Mouse (Mus musculus): ENCODE data around the gene Zbtb48. TPM values are rescaled to one million over a fixed set of nuclear protein-coding genes. Genes with fewer than 3 reads are reported as not detected.

Gene Zbtb48
- total and polyA plus RNA-seq, 3 experiments, result 4.3 to 8.8 (median 5.6) TPM

DNA sequence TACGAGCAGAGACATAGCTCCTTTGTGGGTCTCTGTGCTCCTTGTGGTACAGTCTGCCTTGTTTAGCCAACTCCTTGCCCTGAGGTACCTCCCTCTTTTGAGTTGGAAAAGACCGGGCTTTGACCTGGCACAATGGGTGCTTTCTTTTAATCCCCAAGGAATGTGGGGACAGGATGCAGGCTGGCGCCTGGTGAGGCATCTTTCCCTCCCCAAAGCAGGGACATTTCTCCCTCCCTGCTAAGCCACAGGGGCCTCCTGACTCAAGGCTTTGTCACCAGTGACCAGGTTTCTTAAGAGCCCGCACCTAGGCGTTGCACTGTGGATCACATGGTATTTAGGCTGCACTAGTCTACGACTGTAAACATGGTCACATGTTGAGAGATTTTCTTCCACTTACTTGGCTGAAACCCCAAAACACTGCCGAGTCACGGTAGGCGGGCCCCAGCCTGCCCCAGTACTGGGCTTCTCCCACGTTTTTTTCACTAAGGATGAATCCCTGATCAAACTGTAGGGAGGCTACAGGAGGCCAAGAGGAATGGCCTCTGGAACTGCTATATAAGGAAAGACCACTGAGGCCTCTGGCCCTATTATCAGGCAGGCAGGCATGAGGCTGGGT lies 17.3 kb downstream of the Zbtb48 start:
- TF ChIP-seq POLR2A (IDR thresholded peaks at IDR 0.05; ENCODE audit: insufficient read depth, low read depth, low read length) (peak; percentile 32; the same call in 1 of the 2 replicates), EP300 (IDR thresholded peaks at IDR 0.05; ENCODE audit: insufficient read depth, low read depth, low read length) (no peak; the same call in 1 of the 2 replicates)
- intact Hi-C loops (cut with DNase I), result loop anchor here (1.0 kb wide), 1 partner anchor 16 kb away; no protein-coding TSS in a partner anchor

DNA sequence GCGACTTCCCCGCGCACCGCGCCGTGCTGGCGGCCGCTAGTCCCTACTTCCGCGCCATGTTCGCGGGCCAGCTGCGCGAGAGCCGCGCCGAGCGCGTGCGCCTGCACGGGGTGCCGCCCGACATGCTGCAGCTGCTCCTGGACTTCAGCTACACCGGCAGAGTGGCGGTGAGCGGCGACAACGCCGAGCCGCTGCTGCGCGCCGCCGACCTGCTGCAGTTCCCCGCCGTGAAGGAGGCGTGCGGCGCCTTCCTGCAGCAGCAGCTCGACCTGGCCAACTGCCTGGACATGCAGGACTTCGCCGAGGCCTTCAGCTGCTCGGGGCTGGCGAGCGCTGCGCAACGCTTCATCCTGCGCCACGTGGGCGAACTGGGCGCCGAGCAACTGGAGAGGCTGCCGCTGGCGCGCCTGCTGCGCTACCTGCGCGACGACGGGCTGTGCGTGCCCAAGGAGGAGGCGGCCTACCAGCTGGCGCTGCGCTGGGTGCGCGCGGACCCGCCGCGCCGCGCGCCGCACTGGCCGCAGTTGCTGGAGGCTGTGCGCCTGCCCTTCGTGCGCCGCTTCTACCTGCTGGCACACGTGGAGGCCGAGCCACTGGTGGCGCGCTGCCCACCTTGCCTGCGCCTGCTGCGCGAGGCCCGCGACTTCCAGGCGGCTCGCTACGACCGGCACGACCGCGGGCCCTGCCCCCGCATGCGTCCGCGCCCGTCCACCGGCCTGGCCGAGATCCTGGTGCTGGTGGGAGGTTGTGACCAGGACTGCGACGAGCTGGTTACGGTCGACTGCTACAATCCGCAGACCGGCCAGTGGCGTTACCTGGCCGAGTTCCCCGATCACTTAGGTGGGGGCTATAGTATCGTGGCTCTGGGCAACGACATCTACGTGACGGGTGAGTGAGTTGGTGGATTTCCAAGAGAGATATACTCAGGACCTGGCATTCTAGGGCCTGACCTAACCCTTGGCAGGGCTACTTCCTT lies 18.1 kb downstream of the Zbtb48 start:
- intact Hi-C loops (cut with DNase I), result loop anchor here (1.0 kb wide), 1 partner anchor 17 kb away; no protein-coding TSS in a partner anchor
- Histone ChIP-seq H3K4me1 (ENCODE audit: control insufficient read depth, insufficient read depth, low read length) (peaks cover 17% of the 10 kb centered on the region), H3K36me3 (ENCODE audit: control insufficient read depth, insufficient read depth, low read length) (peaks cover 4% of the 10 kb centered on the region), H3K27ac (peak overlapping the region; percentile 98), H3K4me3 (peak overlapping the region; percentile 88), H3K79me2 (replicated peaks; ENCODE audit: control insufficient read depth, insufficient read depth, low read length) (peaks cover 3% of the 10 kb centered on the region; the same call in 1 of the 2 replicates), H3K9ac (ENCODE audit: low read depth, low read length) (peak overlapping the region; percentile 90), H3K27me3 (ENCODE audit: control insufficient read depth, insufficient read depth, low read length) (no peaks in the 10 kb centered on the region)
- DNase-seq, result no peak
- TF ChIP-seq POLR2A (IDR thresholded peaks at IDR 0.05; ENCODE audit: insufficient read depth, low read depth, low read length), result no peak
- TF ChIP-seq EP300 (IDR thresholded peaks at IDR 0.05; ENCODE audit: insufficient read depth, low read depth, low read length), result no peak
- no peak for TF ChIP-seq CTCF (IDR thresholded peaks at IDR 0.05)
- whole genome bisulfite sequencing, result under 1% methylated on average over 115 of the region's 115 CpGs

More for the DNA sequence above, 17.3 kb downstream of the Zbtb48 start:
- peak; percentile 62 to 71 for DNase-seq
- Histone ChIP-seq H3K79me2 (replicated peaks; ENCODE audit: control insufficient read depth, insufficient read depth, low read length) (peaks cover 3% of the 10 kb centered on the region; the same call in 1 of the 2 replicates), H3K4me1 (ENCODE audit: control insufficient read depth, insufficient read depth, low read length) (peaks cover 17% of the 10 kb centered on the region), H3K36me3 (ENCODE audit: control insufficient read depth, insufficient read depth, low read length) (peaks cover 4% of the 10 kb centered on the region), H3K4me3 (peak overlapping the region; percentile 88), H3K27me3 (ENCODE audit: control insufficient read depth, insufficient read depth, low read length) (no peaks in the 10 kb centered on the region), H3K27ac (peak overlapping the region; percentile 98), H3K9ac (ENCODE audit: low read depth, low read length) (peak overlapping the region; percentile 90)
- WGBS, result 2% methylated on average over 10 of the region's 10 CpGs

DNA sequence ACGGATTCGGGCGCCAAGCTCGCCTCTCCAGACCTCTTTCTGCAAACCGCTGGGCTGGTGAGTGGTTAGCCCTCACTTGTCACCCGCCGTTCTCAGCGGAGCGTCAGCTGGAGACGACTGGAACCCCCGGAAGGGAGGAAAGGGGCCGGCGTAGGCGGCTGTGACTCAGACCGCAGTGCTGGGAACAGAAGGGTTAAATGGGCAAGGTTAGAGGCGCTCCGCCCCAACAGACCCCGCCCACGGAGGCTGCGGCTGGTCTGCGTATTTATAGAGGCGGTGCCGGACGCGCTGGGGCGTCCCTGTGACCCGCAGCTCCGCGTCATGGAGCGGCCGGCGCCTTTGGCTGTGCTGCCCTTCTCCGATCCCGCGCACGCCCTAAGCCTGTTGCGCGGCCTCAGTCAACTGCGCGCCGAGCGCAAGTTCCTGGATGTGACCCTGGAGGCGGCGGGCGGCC lies 18.8 kb downstream of the Zbtb48 start, which contains the start of gene Klhl21:
TSS of gene Klhl21 (plus strand) at position 182 of the 454 bp plus-strand sequence.
- DNase-seq, result peak; percentile 97
- intact Hi-C loops (cut with DNase I), result no loop called here
- Histone ChIP-seq H3K4me3 (peak within 1 kb of the TSS; percentile 88), H3K79me2 (replicated peaks; ENCODE audit: control insufficient read depth, insufficient read depth, low read length) (peaks cover 3% of the 10 kb centered on the region; the same call in 1 of the 2 replicates), H3K4me1 (ENCODE audit: control insufficient read depth, insufficient read depth, low read length) (peaks cover 17% of the 10 kb centered on the region), H3K36me3 (ENCODE audit: control insufficient read depth, insufficient read depth, low read length) (peaks cover 4% of the 10 kb centered on the region), H3K27ac (peak within 1 kb of the TSS; percentile 98), H3K9ac (ENCODE audit: low read depth, low read length) (peak within 1 kb of the TSS; percentile 90), H3K27me3 (ENCODE audit: control insufficient read depth, insufficient read depth, low read length) (no peaks in the 10 kb centered on the region)
- TF ChIP-seq EP300 (IDR thresholded peaks at IDR 0.05; ENCODE audit: insufficient read depth, low read depth, low read length), result 0 out of 2 replicates have a peak, but pooled peaks have one; percentile 50
- TF ChIP-seq CTCF (IDR thresholded peaks at IDR 0.05), result no peak
- peak; percentile 96 for TF ChIP-seq POLR2A (IDR thresholded peaks at IDR 0.05; ENCODE audit: insufficient read depth, low read depth, low read length)
- under 1% methylated on average over 45 of the region's 45 CpGs for WGBS

DNA sequence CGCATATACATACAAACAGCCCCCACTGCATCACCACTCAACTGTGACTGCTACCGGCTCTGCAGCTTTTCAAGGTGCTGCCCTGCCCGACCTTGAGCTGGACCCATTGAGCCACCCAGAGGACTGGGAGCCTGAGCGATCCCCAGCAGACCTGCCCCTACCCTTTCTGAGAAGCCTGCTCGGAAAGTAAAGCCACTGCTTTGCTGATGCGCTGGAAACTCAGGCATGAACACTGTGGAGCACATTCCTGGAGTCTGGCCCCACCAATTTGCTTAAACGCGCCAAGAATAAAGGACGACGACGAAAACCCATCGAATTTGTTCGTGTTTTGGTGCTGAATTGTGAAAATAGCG lies 19.3 kb downstream of the Zbtb48 start:
- TF ChIP-seq POLR2A (IDR thresholded peaks at IDR 0.05; ENCODE audit: insufficient read depth, low read depth, low read length) (no peak), EP300 (IDR thresholded peaks at IDR 0.05; ENCODE audit: insufficient read depth, low read depth, low read length) (no peak)
- Histone ChIP-seq H3K79me2 (replicated peaks; ENCODE audit: control insufficient read depth, insufficient read depth, low read length) (peaks cover 3% of the 10 kb centered on the region; the same call in 1 of the 2 replicates), H3K4me3 (peak overlapping the region; percentile 88), H3K36me3 (ENCODE audit: control insufficient read depth, insufficient read depth, low read length) (peaks cover 4% of the 10 kb centered on the region), H3K27me3 (ENCODE audit: control insufficient read depth, insufficient read depth, low read length) (no peaks in the 10 kb centered on the region), H3K27ac (peak overlapping the region; percentile 98), H3K9ac (ENCODE audit: low read depth, low read length) (peak overlapping the region; percentile 72), H3K4me1 (ENCODE audit: control insufficient read depth, insufficient read depth, low read length) (peaks cover 17% of the 10 kb centered on the region)
- under 1% methylated on average over 14 of the region's 14 CpGs for WGBS
- intact Hi-C loops (cut with DNase I), result no loop called here
- DNase-seq, result peak; percentile 50 to 61

DNA sequence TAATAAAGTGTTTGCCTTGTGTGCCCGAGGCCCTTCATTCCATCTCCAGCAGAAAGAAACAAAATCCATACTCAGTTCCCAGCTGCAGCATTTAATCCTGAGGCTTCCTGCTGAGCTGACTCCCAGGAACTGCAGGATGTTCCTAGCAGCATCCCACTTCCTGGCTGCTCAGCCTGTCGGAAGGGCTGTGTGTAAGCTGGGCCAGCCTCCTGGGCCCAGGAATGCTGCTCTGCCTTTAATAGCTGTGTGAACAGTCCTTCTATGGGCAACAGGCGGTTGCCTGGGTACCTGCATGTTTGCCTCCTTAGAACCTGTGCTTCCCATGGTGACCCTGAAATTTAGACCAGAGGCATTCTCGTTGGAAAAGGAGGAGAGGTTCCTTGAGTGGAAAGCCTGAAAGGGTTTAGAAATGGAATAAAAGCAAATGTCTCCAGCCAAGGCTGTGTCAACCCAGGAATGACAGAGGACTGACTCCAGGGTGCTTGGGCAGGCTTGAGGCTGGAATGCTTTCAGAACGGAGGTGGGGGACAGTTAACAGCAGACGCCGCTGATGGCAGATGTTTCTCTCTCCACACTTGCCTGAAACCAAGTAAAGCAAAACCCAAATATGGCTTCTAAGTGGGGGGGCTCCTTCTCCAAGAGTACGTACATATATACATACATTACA lies 19.9 kb downstream of the Zbtb48 start:
- Histone ChIP-seq H3K79me2 (replicated peaks; ENCODE audit: control insufficient read depth, insufficient read depth, low read length) (peaks cover 3% of the 10 kb centered on the region; the same call in 1 of the 2 replicates), H3K4me1 (ENCODE audit: control insufficient read depth, insufficient read depth, low read length) (peaks cover 14% of the 10 kb centered on the region), H3K9ac (ENCODE audit: low read depth, low read length) (peak overlapping the region; percentile 72), H3K27ac (peak overlapping the region; percentile 98), H3K27me3 (ENCODE audit: control insufficient read depth, insufficient read depth, low read length) (no peaks in the 10 kb centered on the region), H3K36me3 (ENCODE audit: control insufficient read depth, insufficient read depth, low read length) (peaks cover under 1% of the 10 kb centered on the region), H3K4me3 (peak overlapping the region; percentile 88)
- peak; percentile 57 to 58 for DNase-seq
- WGBS, result 10% methylated on average over 8 of the region's 8 CpGs
- intact Hi-C loops (cut with DNase I), result loop anchor here (1.0 kb wide), 1 partner anchor 10 kb away; no protein-coding TSS in a partner anchor
- TF ChIP-seq CTCF (IDR thresholded peaks at IDR 0.05) (no peak), POLR2A (IDR thresholded peaks at IDR 0.05; ENCODE audit: insufficient read depth, low read depth, low read length) (0 out of 2 replicates have a peak, but pooled peaks have one; percentile 50), EP300 (IDR thresholded peaks at IDR 0.05; ENCODE audit: insufficient read depth, low read depth, low read length) (0 out of 2 replicates have a peak, but pooled peaks have one; percentile 16)

All from heart, adult 2 months (tissue).